Mouse (Mus musculus) bone marrow, adult 2 months (tissue): Measurements from ENCODE around the gene Mical3. TPM values are rescaled to one million over a fixed set of nuclear protein-coding genes. Genes with fewer than 3 reads are reported as not detected.

ENCODE experiments used
- H3K27ac ChIP-seq: fragments of 200-500 bp; 2 replicates; pipeline ENCODE4 v1.5.1; 2012; ENCODE audit warnings: low read depth, mild to moderate bottlenecking, control low read depth, inconsistent platforms, low read length; ENCODE audit not compliant: control insufficient read depth, poor library complexity, insufficient read depth
- H3K4me1 ChIP-seq: fragments of 200-500 bp; 2 replicates; pipeline ENCODE4 v1.6.1; 2011; ENCODE audit warnings: low read length; ENCODE audit not compliant: control insufficient read depth, insufficient read depth
- H3K4me3 ChIP-seq: fragments of 200-500 bp; replicated peaks from 2 replicates; pipeline ENCODE3; 2011; ENCODE audit warnings: mild to moderate bottlenecking, low read depth, low read length, control low read depth; ENCODE audit not compliant: control insufficient read depth
- CTCF ChIP-seq: fragments of 200-500 bp; IDR thresholded peaks from 2 replicates; pipeline ENCODE4 v1.5.1; 2011; ENCODE audit warnings: low read length, control low read depth; ENCODE audit not compliant: control insufficient read depth, insufficient read depth
- POLR2A ChIP-seq: fragments of 200-500 bp; IDR thresholded peaks from 2 replicates; pipeline ENCODE4 v1.6.1; 2011; ENCODE audit warnings: low read depth, mild to moderate bottlenecking, control low read depth, low read length, borderline replicate concordance; ENCODE audit not compliant: control insufficient read depth
- WGBS: fragments of 180-500 bp; shearing (Covaris S2); methylation state at CpG from one replicate; pipeline ENCODE4 v1.1.7; 2018; 5-methylcytosine and 5-hydroxymethylcytosine counted together
- polyA plus RNA-seq: library from polyadenylated mRNA; stranded (reverse); fragments of >200 nt; gene quantifications from 2 replicates; pipeline ENCODE4 v1.2.4, GENCODE M21; 2011; ENCODE audit warnings: low replicate concordance; ENCODE audit not compliant: missing spikeins, insufficient read depth, insufficient read length

Mical3 gene
- polyA plus RNA-seq, 1 experiment = 53.1 TPM

- Histone ChIP-seq H3K4me1 (no peaks in the 10 kb centered on the region), H3K4me3 (no peak overlapping the region), H3K27ac (no peak overlapping the region)
- WGBS = 72% methylated on average over 6 of the region's 6 CpGs
- TF ChIP-seq CTCF (no peak), POLR2A (no peak)
These were observed 40.3 kb upstream of the Mical3 start for GRCm38 (mm10) chr6:121171102-121171501.

DNA sequence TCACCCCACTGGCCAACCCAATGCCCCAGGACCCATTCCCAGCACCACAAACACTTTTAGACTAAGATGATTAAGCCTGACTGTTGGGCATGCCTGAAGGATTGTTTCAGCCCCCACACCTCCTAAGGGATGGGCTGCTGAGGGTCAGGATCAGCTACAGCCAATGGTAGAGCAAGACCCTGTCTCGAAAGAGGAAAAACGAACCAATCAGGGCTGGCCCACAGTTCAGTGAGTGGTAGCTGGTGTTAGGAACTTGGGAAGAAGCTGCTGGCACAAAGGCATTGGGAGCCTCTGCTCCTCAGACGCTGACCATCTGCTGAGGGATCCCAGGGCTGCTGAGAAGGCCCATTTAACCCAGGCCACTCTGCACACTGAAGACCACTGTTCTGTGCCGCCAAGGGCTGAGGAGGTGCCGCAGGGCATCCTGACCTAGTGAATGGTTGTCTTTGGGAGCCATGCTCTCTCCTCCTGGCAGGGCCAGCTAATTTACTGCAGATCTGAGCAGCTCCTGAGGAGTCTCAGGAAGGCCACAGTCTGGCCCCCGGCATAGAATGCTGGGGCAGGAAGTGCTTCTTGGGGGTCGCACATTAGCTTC lies 36.7 kb upstream of the Mical3 start:
- 72% methylated on average over 7 of the region's 7 CpGs for WGBS
- TF ChIP-seq CTCF (no peak), POLR2A (no peak)

DNA sequence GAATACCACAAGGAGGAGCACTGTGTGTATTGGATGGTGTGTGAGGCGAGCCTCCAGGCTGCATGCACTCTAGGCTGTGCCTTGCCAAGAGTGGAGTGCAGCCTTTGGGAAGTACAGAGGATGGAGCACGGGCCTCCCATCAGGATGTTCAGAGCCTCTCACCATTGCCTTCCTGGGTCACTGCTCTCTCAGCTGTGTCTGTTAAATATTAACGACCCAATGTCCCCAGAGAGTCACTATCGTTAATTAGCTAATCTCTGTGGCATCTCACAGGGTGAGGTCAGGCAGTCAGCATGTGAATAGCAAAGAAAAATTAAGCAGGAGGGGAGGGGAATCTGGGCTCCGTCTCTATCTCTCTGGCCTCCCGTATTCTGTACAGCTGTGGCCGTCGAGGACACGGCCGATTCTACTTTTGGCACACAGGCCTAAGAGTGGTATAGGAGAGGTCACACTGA lies 35.3 kb upstream of the Mical3 start:
- Histone ChIP-seq H3K4me3 (no peak overlapping the region), H3K27ac (no peak overlapping the region), H3K4me1 (no peaks in the 10 kb centered on the region)
- 72% methylated on average over 10 of the region's 10 CpGs for whole genome bisulfite sequencing
- no peak for TF ChIP-seq CTCF
- TF ChIP-seq POLR2A = no peak

More for the DNA sequence above, 36.7 kb upstream of the Mical3 start:
- no peaks in the 10 kb centered on the region for H3K4me1 ChIP-seq
- no peak overlapping the region for H3K27ac ChIP-seq
- no peak overlapping the region for H3K4me3 ChIP-seq

DNA sequence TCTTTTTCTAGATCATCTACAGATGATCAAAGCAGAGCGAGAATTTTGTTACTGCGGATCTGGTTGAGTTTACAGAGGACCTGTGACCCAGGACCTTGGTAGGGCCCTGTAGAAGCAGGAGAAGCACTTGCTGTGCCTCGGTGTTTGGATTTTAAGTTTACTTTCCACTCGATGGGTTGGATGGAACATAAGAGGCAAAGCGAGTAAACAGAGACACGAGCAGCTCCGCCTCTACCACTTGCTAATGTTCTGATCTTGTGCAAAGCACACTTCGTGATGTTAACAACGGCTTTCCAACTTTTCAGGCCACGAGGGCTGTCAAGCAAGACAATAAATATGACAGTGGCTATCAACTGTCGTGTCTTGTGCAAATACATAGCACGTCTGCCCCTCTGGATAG lies 31.8 kb upstream of the Mical3 start:
- TF ChIP-seq CTCF (no peak), POLR2A (no peak)
- Histone ChIP-seq H3K27ac (no peak overlapping the region), H3K4me1 (no peaks in the 10 kb centered on the region), H3K4me3 (no peak overlapping the region)
- 80% methylated on average over 12 of the region's 12 CpGs for WGBS

GRCm38 (mm10) chr6:121160126-121160525 lies 29.3 kb upstream of the Mical3 start:
- WGBS = 68% methylated on average over 6 of the region's 6 CpGs
- Histone ChIP-seq H3K4me1 (no peaks in the 10 kb centered on the region; the same call in 1 of the 2 replicates), H3K4me3 (no peak overlapping the region), H3K27ac (no peak overlapping the region)
- TF ChIP-seq POLR2A (no peak), CTCF (no peak)

- 73% methylated on average over 5 of the region's 5 CpGs for WGBS
- TF ChIP-seq POLR2A (no peak), CTCF (no peak)
- Histone ChIP-seq H3K27ac (no peak overlapping the region), H3K4me3 (no peak overlapping the region), H3K4me1 (no peaks in the 10 kb centered on the region; the same call in 1 of the 2 replicates)
These were observed 28.8 kb upstream of the Mical3 start for GRCm38 (mm10) chr6:121159616-121160015.

- no peak for TF ChIP-seq CTCF
- no peaks in the 10 kb centered on the region; the same call in 1 of the 2 replicates for H3K4me1 ChIP-seq
- no peak overlapping the region for H3K4me3 ChIP-seq
- H3K27ac ChIP-seq = no peak overlapping the region
- 82% methylated on average over 2 of the region's 2 CpGs for WGBS
These were observed 25.2 kb upstream of the Mical3 start for GRCm38 (mm10) chr6:121156030-121156429.

DNA sequence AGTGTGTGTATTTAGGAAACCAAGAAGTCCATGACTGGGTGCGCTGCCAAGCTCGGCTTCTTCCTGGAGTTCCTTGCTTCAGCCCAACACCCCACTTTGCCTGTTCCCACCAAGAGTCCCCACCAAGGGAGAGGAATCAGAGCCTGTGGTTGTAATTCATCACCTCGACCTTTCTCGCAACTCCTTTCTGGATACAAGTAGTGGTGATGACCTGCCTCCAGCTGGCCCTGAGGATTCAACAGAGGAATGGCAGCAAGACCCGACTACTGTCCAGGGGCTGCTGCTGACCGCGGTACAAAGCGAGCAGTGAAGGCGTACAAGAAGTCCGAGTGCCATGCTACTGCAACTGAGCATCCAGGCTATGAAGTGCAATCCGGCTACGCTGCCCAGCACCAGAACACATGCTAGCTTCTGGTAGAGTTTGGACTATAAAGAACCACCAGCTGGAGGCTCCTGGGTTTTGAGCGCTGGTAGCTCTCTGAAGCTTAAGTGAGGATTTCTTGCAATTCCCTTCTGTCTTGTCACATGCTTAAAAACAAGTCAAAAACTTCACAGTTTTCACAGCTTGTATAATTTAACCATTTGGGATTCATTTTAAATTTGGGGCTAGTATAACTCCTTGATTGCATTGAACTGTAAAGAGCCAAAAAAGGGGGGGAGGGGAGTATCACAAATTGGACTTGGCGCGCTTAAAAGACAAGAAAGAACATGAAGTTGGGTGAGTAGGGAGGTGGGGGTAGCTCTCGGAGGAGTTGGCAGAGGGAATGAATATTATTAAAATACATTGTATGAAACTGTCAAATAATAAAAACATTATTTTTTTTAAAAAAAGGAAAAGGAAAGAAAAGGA lies 23.9 kb upstream of the Mical3 start:
- TF ChIP-seq CTCF (no peak), POLR2A (no peak)
- 88% methylated on average over 16 of the region's 16 CpGs for WGBS

More for the DNA sequence above, 23.9 kb upstream of the Mical3 start:
- no peak overlapping the region for H3K27ac ChIP-seq
- H3K4me1 ChIP-seq = no peaks in the 10 kb centered on the region; the same call in 1 of the 2 replicates
- H3K4me3 ChIP-seq = no peak overlapping the region
